Mouse (Mus musculus): ENCODE measurements at regions not wholly inside any gene's neighbourhood (a gene's known extent, or its start where the extent isn't known, plus 50 kb on each side); places are given as distances from the start of the nearest gene placed in this dataset.

DNA sequence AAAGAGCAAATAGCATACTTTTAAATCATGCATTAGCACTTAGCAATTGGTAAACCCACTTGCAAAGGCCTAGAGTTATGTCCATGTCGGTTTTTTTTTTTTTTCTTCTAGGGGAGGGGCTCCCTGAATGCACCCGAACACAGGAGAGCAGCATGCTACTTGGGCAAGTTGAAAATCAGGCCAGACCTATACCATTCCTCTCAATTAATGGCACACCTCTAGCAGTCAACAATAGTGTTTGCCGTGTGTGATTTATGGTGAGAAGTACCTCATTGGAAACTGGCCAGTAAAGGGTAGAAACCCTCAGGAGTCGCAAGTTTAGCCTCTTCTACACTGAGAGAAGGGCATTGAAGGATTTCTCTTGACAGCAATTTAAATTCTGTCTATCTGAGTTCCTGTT, 1421.0 kb upstream of the Tenm3 start:
- TF ChIP-seq CTCF (IDR thresholded peaks at IDR 0.05; ENCODE audit: borderline replicate concordance, extremely low read depth, insufficient read depth, insufficient read length): no peak
- no peak for TF ChIP-seq POLR2A (IDR thresholded peaks at IDR 0.05; ENCODE audit: borderline replicate concordance, extremely low read depth, insufficient read depth, insufficient read length, poor library complexity, severe bottlenecking)
- no peak for DNase-seq (ENCODE audit: low read depth)

Data from brain, embryonic 14.5 days (tissue).